Mouse (Mus musculus): ENCODE results near the gene Adra1b.
A peak's percentile ranks its signal among the peaks of the same experiment; 100 is the strongest.

Adra1b gene

DNA sequence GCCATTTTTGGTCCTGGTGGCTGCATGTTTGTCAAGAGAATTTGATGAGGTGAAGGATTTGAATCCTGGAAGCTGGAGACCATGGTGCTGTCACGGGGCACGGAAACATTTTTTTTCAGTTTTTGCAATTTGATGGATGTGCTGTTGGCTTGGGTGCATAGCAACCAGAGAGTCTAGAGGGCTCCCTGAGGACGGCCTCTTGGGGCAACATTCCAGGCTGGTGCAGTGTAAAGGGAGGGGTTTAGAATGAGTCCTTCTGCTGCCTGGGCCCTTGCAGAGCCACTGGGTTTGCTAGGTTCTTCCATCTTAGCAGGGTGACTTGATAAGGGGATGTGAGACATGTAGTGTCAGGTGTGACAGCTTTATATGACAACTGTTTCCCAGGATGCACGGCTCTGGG, 8.5 kb downstream of the Adra1b start:
- no peak for DNase-seq (ENCODE audit: low read depth)

DNA sequence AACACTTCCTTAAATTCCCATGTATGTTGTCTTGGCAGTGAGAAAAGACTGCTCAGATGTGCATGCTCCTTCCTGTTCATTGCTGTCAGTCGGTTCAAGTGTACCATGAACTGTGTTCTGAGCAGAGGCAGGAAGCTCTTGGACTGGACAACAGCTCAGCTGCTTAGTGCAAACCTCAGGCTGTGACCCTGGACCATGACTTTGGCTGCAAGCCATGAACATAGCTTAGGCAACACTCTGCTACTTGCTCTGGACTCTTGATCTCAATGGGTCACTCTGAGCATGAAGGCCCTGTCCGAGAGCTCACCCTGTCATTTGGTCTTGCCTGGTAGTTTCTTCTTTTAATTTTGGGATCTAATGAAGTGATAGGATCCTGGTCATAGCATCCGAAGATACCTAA, 9.6 kb downstream of the Adra1b start:
- no peak for DNase-seq (ENCODE audit: low read depth)

DNA sequence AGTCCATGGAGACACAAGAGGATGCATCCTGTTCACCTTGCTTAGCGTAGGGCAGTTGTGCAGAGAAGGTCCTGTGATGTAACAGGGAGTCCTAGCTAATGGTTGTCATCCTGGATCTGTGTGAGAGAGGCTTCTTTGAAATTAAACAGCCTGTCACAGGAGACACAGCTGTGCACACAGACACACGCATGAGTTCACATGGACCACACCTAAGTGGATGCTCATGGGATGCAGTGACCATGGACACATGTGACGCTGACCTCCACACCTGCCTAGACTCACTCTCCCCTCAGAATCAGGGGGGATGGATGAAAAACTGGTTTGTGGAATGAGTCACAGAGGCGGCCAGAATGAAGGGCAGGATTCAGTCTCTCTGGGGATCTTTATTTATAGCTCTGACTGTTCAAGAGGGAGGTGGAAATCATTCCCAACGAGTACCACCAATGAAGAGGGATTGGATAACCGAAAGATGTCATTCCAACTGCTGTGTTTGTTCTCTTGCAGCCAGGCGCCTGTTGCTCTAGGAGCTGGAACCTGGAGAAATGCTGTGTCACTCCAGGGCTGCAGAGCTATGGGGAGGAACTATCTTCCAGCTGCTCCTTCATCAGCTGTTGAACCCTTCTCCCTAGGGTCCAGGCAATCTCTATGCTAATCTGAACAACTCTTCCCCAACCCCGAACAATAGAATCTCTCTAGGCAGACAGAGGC, 11.6 kb downstream of the Adra1b start:
- no peak for DNase-seq (ENCODE audit: low read depth)

DNA sequence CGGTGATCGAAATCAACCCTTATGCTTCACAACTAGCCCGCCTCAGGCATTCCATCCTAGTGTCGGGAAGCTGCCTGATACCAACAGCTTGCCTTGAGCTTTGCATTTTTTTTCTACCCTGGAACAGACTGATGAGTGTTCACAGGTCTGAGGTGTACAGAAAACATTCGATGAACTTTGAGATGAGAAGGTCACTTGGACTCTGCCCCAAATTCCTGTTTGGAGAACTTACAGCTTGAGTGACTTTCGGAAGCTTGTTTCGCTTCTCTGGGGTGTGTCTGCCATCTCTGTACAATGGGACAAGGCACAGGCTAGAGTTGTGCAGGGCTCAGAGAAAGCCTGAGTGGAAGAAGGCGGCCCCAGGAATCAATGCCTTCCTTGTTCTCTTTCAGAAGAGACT, 12.3 kb downstream of the Adra1b start:
- DNase-seq (ENCODE audit: low read depth), result no peak

DNA sequence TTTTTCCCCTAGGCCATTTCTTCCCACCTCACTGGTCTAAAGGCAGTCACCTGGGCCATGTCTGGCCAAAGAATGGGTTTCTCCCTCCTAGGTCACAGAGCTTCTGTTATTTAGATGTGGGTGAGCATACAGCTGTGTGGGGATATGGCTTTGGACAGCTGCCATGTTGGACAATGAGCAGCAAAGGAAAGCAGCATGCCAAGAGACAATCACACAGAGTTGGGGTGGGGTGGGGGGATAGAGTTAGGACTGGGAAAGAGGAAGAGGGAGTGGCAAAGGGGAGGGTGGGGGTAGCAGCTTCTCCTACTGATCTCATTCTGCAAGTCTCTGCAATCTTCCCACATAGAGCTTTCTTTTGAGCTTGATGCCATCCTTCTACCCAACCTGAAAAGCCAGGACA, 13.4 kb downstream of the Adra1b start:
- DNase-seq (ENCODE audit: low read depth), result no peak

DNA sequence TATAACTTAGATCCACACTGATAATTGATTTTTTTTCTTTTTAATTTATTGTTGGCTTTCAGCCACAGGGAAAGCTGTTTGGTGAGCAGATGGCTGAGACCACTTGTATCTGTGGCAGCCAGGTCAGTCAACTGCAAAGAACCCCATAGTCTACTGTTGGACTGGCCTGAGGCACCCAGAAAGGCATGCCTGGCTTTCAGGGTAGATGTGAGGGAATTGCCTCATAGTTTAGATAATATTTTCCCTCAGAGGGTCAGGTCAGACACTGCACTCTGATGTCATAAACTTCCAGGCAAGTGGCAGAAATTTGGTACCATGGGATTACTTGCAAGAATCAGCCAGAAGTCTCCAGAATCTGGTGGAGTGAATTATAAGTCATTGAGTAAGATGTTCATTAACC, 16.5 kb downstream of the Adra1b start:
- peak; percentile 8 for DNase-seq (ENCODE audit: low read depth)

DNA sequence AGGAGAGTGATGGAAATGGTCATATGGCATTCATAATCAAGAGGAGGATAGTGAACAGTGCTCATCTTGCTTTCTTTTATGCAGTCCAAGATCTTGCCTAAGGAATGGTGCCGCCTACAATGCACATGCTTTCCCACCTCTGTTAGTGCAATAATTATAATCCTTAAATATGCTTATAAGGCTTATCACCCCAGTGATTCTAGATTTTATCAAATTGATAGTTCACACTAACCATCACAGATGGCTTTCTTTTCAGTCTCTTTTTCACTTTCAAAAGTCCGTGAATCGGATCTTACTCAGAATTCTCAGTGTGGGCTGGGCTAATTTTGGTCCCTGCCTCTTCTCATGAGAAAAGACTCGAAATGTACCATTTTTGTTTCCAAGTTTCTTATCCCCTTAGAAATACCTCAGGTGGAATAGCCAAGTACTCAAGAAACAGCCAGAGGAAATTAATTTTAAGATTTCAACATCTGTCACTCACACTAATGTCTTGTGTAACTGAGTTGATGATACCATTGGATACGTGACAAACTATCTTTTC, 17.3 kb downstream of the Adra1b start:
- DNase-seq (ENCODE audit: low read depth), result no peak

DNA sequence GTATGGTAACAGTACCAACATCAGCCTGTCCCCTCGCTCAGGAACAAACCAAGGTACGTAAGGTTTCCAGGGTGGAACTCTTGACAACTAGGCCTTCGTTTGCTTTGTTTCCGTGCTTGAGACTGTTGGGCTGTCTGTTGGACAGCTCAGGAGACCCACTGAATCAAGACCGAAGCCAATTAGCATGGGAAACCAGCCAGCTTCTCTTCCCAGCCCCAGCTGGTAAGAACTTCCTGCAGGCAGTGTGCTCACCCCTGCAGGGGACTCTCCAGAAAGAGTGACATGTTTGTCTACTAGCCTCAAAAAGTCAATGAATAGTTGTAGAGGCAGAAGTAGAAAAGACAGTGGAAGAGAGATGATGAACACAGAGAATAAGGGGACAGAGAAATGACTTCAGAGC, 23.8 kb downstream of the Adra1b start:
- DNase-seq (ENCODE audit: low read depth), result no peak

DNA sequence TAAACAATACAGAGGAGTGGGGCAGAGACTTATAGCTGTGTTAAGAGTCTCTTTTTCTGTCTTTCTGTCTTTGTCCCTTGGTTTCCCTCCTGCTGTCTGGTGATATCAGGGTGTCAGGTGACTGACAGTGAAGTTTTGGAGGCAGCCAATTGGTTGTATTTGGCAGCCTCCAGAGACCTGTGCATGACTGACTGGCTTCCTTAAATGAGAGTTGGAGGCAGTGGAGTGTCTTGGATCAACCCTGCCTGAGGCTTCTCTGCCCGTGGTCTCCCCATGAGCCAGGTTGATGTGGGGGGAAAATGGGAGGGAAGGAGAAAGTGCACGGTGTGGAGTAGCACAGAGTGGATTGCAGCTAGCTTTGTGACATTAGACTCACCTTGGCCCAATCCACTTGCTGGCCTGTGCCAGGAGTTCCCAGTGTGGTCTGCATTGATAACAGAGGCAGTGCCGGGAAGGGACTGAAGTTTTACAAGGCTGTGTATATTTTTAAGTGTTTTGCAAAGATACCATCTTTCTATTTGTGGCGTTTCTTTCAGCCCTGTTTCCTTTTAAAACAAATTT, 33.2 kb downstream of the Adra1b start:
- DNase-seq (ENCODE audit: low read depth), result no peak

DNA sequence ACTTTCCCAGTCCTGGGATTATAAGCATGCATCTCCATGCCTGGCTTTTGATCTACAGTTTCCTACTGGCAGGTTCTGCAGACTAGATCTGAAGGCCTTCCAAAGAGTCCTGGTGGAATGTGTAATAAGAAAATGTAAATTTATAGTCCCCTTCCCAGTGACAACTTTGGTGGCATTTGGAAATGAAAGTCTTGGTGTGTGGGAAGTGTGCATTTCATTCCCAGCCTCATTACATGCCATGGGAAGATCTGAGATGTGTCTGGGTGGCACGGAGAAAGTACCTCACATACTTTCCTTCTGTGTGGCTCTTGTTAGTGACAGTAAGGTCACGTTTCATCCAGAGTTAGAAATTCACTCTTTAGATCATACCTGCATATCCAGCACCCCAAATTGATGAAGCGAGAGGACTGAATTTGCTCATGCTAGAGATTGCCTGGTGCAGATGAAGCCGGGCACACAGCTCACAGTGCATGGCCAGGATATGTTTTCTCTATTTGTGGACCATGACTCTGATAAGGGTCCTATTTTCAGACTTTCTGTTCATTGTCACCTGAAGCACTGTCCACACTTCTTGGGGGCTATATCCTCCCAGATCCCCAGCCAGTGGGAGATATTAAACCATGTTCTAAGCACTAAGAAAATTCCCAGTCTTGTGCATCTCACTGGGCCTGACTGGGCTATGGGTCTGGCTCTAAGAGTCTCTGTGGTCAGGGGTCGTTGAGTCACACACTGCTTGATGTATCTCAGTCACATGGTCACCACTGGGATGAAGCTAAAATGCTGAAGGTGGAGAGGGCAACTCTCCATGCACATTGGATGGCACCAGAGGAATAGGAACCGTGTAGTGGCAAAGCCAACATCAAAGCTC, 35.5 kb downstream of the Adra1b start:
- no peak for DNase-seq (ENCODE audit: low read depth)

DNA sequence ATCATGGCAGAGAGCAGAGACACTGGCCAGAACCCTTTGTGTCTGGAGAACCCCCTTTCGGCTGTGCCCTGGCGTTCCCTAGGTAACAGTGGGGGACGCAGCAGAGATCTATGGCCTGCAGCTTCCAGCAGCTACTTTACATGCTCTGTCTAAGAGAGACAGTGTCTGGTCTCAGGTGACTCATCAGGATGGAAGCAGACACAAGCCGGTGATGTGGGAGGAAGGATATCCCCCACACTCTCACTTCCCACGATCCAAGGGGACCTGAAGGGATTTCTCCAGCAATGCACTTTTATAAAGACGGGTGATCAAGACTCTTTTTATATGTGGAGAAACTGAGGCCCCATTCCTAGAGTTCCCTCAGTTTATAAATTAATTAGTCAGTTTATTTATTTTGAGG, 48.0 kb downstream of the Adra1b start:
- DNase-seq (ENCODE audit: low read depth), result no peak

DNA sequence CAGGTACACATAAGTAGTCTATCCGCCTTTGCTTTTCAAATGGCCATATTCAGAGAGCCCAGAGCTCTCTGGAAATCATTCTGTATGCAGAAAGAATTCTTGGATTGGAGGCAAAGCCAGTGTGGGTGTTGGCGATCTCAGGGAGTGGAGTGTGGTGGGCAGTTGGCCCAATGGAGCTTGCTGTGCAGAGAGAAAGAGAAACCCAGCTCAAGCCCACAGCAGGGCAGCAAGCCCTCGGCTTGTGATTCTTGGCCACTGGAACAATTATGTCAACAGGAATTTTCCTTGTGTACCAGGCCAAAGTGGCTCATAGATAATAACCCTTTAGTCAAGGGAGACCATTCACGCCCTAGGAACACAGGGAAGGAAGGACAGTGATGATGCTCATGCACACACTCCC, 53.0 kb downstream of the Adra1b start:
- peak; percentile 21 for DNase-seq (ENCODE audit: low read depth)

DNA sequence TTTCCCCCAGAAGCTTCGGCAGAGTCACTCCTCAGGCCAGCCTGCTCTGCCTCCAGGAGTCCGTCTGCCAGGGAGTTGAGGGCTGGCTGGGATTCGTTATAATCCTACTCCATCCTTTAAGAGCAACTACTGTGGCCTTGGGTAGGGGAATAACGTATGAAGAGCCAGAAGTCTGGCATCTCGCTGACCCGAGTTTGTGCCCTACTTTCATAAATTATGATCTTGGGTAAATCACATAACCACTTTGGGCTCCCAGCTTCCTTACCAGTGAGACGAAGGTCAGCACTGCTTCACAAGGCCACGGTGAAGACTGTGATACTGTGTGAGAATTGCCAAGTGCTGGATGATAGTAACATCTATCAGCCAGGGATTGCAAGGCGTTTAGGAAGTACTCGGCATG, 59.4 kb downstream of the Adra1b start:
- no peak for DNase-seq (ENCODE audit: low read depth)

DNA sequence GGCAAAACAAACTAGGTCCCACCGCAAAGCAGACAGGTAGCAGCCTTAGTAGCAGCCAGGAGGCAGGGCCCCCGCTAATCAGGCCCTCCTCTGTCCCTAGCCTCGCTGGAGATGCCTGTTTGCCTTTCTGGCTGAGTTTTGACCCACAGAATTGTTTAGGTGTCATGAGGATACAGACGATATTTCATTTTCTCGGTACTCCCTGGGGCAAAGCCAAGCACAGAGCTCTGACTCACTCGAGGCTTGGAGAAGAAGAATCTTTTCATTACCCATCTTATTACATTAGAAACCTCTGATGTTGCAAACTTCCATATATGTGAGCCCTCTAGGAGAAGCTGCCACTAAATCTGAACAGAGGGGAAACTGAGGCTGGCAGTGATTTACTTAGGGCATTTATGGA, 60.5 kb downstream of the Adra1b start:
- DNase-seq (ENCODE audit: low read depth), result no peak

DNA sequence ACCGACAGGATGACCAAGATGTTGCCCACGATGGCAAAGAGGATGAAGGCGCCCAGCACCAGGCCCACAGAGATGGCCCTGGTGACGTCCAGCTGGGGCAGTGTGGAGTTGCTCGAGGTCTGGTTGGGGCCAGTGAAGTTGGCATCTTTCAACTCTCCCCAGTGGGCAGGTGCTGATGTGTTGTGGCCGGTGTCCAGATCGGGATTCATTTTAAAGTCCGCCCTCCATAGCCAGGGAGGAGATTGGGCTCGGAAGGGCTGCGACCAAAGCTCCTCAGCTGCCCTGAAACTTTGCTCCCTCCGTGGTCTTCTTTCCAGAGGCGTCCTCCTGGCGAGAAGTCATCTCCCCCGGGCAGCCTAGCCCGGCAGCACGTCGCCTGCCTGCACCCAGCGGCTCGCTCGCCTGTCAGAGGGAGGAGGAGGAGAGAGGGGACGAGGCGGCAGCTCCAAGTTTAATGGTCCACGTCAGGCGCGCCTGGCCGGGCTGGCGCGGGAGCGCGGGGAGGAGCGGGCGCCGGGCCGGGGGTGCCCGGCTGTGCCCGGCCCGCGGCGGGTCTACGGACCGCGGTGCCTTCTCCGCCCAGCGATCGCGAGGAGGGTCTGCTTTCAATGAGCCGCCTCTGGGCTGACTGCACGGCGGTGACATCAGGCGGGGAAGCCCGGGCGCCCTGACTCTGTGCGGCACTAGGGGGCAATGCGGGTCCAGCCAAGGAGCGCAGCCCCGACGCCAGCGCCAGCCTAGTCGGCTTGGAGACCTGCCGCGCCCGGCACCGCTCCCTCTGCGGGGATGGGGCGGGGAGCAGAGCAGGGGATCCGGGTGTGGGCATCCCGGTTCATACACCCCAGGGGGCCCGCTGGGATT, 64.9 kb downstream of the Adra1b start:
- no peak for DNase-seq (ENCODE audit: low read depth)

DNA sequence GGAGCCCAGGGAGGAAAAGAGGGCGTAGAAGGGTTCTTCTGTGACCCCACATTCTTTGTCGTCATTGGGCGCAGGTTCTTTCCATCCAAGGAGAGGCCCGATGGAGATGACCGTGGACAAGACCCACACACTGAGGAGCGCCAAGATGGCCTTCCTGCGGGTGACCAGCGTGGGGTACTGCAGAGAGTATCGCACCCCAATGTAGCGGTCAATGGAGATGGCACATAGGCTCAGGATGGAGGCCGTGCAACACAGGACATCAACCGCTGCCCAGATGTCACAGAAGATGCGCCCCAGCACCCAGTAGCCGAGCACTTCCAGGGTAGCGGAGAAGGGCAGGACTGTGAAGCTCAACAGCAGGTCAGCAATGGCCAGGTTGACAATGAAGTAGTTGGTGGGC, 65.6 kb downstream of the Adra1b start:
- DNase-seq (ENCODE audit: low read depth), result no peak

DNA sequence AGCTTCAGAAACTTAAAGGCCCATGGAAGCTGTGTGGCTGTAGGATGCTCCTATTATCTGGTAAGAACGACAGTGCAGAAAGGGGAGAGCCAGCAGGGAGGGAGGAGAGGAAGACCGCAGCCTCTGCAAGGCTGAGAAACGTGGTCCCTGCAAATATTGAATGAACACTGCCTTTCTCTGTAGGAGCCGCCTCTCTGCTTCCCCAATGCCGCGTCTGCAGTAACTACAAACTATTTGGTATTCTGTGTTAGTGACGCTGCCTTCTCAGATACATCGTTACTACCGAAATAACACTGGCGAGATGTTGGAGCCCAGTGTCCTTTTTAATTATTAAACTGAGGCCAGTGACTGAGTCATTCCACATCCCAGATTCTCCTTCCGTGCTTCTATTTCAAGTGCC, 66.5 kb downstream of the Adra1b start:
- no peak for DNase-seq (ENCODE audit: low read depth)

DNA sequence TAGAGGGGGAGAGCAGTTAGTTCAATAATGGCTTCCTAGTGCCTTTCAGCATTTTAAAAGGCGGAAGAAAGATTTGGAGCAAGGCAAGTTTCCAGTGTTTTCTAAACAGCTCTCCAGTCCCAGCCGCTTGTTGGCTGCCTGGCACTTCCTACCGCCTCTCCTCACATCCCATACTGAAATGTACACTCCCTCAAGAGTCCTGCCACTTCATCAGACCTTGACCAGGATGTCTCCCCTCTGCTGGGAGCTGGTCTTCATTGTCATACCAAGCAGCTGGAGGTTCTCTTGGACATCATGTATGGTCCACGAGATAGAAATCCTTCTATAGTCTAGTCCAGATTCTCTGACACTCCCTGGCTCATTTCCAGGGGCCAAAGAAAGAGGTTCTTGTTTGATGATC, 69.5 kb downstream of the Adra1b start:
- no peak for DNase-seq (ENCODE audit: low read depth)

DNA sequence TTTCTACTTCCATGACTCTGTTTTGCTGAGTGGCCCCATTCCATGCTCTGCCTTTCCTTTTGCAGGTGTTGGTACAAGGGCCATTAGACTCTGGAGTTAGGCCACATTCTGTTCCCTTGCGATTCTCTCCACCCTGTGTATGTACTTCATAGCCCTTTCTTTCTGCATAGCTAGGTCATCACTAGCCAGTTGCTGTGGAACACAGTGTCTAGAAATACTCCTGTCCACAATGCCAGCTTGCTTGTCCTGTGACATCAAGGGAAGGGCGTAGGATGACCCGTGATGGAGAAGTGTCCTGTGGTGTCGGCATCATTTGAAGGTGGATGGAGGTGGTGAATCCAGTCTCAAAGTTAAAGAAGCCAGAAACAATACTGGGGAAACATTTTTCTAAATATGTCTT, 74.2 kb downstream of the Adra1b start:
- no peak for DNase-seq (ENCODE audit: low read depth)

DNA sequence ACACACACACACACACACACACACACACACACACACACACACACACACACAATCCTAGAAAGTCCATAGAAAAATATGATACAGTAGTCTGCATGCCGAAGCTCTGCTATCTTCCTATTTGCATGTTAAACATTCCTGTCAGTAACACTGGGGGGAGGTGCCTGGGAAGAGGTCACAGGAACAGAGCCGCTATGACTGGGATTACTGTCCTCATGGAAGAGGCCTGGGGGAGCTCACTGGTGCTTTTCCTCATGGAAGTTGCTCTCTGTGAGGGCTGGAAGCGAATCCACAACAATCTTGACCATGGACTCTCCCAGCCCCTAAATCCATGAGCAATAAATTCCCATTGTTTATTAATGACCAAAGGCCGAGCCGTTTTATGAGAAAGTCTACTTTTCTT, 77.7 kb downstream of the Adra1b start:
- no peak for DNase-seq (ENCODE audit: low read depth)

DNA sequence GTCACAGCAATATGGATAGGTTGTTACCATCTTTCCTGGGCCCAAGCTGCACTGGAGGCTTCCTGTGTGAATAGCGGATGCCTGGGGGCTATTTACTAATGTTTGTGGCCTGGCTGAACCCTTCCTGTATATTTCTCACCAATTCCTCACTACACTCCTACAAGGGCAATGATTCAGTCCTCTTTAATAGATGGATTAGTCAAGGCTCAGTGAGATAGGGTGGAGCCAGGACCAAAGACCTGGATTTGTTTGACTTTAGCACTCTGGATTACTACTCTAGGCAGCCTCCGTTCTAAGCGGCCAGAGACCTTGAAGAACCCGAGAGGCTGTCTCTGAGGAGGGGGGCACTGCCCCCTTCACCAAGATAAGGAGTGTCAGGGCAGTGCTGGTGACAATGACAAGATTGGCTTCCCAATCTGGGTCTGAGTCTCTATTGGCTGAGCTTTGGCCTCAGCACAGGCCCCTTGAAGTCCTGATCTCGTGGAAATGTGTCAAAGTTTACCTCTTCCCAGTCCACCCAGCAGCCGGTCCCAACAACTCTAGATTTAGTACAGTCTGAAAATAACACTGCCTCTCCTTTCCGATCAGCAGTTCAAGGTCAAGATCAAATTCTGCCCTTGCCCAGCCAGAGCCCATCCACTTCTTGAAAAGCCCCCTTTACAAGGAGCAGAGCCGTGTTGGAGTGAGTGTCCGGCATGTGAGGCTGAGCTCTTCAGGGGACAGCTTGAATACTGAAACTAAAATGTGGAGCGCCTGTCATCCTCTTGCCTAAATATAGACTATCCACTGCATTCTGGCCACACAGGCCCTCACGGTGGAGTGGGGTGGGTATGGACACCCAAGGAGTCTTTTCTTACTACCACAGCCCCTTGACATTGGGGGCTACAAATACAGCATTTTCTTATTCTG, 80.2 kb downstream of the Adra1b start:
- DNase-seq (ENCODE audit: low read depth), result no peak

Data from fibroblast of lung, adult 2 months (primary cell).